Mouse (Mus musculus) left cerebral cortex, adult 18-20 months (tissue): ENCODE data around the gene Ap1g2. TPM values are rescaled to one million over a fixed set of nuclear protein-coding genes. Genes with fewer than 3 reads are reported as not detected.

Source experiments
- DNase-seq, 2 experiments: peaks; one replicate each; pipeline ENCODE4 v3.0.0; 2021 to 2022; ENCODE audit warnings: low spot score in 2 of 2, mixed read lengths in 1 of 2
- total RNA-seq, 2 experiments: library from RNA; stranded (reverse); gene quantifications; 2 replicates each; pipeline ENCODE4 v1.2.3; 2021

The Ap1g2 gene
- total RNA-seq, 2 experiments from 2014 or later = 9.5 to 10.2 TPM

DNA sequence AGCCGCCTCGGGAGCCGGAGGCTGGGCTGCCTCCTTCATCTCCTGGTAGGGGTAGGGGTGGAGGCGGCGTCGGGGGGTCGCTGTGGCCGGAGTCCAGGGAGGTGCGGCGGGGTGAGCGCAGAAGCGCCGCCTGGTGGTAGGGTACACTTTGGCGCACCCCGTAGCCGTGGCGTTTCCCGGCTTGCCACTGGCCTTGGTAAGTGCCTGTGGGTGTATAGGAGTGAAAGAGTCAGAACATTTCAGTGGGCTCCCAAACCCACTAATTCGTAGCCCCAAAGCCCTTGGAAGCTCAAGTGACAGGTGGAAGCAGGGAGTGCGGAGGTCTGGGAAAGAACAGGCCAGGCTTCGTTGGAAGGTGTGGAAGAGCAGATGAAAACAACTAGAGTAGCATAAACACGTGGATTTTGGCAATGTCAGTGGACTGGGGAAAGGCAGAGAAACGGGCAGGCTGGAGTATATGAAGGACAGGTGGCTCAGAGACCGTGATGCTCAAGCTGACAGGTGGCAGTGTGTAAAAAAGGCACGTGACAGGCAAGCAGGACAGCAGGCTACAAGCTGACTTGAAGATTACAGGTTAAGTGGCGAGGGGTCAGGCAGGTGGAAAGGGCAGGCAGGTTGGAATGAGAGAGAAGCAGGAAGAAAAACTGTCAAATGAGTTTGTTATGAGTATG lies 7.7 kb upstream of the Ap1g2 start:
- peak in 1 of 2 experiments; percentile 52 for DNase-seq

- DNase-seq = no peak
Observed at GRCm38 (mm10) chr14:55113351-55113974, 7.1 kb upstream of the Ap1g2 start.

- peak in 1 of 2 experiments; percentile 39 for DNase-seq
Observed at GRCm38 (mm10) chr14:55111720-55112119, 5.3 kb upstream of the Ap1g2 start.

- DNase-seq = no peak
Observed at GRCm38 (mm10) chr14:55110076-55110475, 3.7 kb upstream of the Ap1g2 start.

GRCm38 (mm10) chr14:55109048-55109873 lies 2.9 kb upstream of the Ap1g2 start:
- no peak for DNase-seq

DNA sequence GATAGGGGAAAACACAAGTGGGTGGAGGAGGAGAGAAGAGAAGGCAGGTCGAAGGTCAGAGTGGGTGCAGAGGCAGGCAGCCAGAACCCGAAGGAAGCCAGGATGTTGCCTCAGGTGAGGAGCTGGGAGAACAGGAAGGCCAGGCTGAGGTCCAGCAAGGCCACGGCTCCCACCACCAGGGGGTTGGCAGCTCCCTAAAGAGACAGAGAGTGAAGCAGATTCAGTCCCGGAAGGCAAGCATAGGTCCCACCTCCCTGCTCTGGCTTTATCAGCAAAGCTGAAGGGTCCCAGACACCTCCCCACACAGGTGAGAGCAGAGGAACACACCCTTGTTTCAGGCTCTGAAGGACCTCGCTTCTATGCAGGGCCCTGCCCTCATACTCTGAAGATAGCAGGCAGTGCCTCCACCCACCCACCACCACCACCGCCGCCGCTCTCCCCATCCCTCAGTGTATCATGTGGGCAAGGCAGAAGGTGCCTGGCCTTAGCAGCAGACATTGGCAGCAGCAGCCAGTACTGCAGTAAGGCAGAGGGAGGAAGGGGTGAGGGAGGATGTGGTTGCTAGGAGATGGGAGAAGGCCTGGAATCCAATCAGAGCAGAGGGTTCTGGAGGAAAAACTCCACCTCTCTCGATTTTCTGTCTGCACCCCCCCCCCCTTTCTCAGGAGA lies 1.9 kb upstream of the Ap1g2 start:
- peak; percentile 73 to 86 for DNase-seq

GRCm38 (mm10) chr14:55106990-55107389 lies 597 bp upstream of the Ap1g2 start:
- no peak for DNase-seq

DNA sequence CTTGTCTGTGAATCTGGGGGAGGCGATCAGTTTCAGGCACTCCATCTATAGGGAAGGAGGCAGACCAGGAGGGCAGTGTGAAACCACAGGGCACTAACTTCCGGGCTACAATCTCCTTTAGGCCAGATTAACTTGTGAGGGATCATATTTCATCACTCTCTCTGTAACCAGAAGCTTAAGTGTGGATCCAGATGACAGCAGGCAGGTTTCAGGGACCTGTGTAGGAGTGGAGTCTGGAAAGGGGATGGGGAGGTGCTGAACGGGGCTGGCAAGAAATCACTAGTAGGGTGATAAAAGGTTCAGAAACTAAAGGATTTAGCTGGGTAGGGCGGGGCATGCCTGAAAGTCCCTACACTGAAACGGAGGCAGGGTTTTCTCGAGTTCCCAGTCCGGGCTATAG lies 1.0 kb downstream of the Ap1g2 start:
- no peak for DNase-seq

DNA sequence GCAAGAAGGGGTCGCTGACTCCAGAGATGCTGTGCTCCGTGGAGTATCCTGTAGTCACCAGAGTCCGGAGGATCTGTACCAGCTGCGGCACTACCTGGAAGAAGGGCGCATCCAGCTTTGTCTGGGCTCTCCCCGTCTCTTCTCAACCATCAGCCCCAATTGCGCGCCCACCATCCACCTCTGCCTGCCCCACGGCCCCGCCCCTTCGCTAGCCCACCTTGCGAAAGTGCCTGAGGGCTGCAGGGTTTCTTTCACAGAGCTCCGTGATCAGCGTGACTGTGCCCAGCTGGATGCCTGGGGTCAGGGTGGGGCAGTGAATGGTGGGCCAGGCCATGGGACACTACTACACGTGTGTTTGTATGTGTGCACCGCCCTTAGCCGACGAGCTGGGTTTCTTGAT lies 2.0 kb downstream of the Ap1g2 start:
- DNase-seq = no peak

GRCm38 (mm10) chr14:55102253-55102785 lies 4.1 kb downstream of the Ap1g2 start:
- DNase-seq = no peak

DNA sequence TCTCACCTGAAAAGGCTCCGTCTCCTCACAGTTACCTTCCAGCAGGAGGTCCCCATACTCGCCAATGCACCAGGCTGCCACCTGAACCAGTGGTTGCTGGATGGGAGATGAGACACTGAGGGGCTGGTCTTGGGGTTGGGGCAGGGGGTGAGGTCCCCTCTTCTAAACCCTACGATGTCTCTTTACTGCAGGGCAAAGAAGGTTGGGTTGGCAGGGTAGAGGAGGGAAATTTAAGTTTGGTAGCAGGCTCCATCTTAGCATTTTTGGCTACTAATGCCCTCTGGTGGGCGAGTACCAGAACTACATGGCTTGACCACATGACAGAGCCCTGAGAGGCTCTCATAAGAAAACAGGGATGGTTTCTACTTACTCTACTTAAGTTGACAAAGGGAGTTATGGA lies 4.8 kb downstream of the Ap1g2 start:
- DNase-seq = peak in 1 of 2 experiments; percentile 71

- DNase-seq = no peak
Observed at GRCm38 (mm10) chr14:55098067-55098466, 8.3 kb downstream of the Ap1g2 start.

- DNase-seq = no peak
Observed at GRCm38 (mm10) chr14:55097646-55098045, 8.7 kb downstream of the Ap1g2 start.

GRCm38 (mm10) chr14:55096573-55097087 lies 9.8 kb downstream of the Ap1g2 start:
- no peak for DNase-seq

DNA sequence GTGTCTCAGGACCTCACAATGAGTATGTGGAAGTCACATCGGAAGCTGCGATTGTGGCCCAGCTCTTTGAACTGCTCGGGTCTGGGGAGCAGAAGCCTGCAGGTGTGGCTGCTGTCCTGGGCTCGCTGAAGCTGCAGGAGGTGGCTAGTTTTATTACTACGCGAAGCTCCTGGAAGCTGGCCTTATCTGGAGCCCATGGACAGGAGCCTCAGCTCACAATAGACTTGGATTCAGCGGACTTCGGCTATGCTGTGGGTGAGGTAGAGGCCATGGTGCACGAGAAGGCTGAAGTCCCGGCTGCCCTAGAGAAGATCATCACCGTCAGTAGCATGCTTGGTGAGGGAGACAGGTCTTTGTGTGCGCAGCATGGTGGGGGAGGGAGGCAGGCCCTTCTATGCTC lies 10.7 kb downstream of the Ap1g2 start:
- DNase-seq = no peak

GRCm38 (mm10) chr14:55095263-55095662 lies 11.1 kb downstream of the Ap1g2 start:
- no peak for DNase-seq

DNA sequence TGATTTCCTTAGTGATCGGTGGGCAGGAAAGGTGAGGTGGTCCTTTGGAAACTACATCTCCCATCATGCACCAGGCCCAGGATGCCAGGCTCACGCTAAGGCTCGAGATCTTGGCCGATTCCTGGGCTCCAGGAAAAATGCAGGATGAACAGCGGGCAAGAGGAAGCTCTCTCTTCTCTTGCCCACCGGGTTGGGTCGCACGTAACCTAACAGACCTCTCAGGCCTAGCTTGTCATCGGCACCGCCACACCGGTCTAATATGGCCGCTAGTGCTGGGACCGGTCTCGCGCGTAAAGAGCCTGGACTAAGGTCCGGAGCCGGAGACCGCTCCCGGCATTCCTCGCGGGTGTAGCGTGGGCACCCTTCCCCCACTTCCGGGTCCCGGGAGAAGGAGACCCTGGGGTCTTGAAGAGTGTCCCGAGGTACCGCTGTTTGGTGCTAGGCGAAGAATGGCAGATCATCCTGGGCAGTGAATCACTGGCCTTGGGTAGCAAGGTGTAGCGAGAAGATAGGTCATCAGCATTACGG lies 11.6 kb downstream of the Ap1g2 start, which contains the start of gene Thtpa:
Thtpa (plus strand) TSS at position 81 of the 528 bp plus-strand sequence.
- DNase-seq = peak; percentile 75 to 86

- DNase-seq = no peak
Observed at GRCm38 (mm10) chr14:55093927-55094326, 12.5 kb downstream of the Ap1g2 start.

DNA sequence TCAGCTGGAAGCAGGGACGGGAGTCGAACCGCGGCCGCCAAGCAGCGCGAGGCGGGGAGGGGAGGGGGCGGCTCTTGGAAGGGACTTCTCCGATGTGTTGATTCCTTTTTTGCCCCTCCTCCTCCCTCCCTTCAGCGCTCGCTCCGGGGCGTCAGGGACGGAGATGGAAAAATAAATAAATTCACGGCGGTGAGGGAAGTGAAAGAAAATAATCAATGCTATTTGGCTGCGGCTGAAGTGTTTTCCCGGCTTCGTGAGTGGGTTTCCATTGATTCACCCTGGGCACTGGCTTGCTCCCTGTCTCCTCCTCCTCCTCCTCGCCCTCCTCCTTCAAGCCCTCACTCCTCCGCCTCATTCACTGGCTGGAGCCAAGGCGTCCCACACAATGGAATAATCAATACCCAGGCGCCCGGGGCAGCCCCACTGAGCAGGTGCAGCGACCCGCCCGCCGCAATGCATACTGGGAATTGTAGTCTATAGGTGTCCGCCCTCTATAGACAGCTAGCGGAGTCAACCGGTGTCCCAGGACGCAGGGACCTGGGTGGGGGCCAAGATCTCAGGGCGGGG lies 14.3 kb downstream of the Ap1g2 start, which contains the start of gene Zfhx2:
Zfhx2 (minus strand) TSS at position 314 of the 567 bp plus-strand sequence.
- DNase-seq = peak; percentile 96 to 97

DNA sequence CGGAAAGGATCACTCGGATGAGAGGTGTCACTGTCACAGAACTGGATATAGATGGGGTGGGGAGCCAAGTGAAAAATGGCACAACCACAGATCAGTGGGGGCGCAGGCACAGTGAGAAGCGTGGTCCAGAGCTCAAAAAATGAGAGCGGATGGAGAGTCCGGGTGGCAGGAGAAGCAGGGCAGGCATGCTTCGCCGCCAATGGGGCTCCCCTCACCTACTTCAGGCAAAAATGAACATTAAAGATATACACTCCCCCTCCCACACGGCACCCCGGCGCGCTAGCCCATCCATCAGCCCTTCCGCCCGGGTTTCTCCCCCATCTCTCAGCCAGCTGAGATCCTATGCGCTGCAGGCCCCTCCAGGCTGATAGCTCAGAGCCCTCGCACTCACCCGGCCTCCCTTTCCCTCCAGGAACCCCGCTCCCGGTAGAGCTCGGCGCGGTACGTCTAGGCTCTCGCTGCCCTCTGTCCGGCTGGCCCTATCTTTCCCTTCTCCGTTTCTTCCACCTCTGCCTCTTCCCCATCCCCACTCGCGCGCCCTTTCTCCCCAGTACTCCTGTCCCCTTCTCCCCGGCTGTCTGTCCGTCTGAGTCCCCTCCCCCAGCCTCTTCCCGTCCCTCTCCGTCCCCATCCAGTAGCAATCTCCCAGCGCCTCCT lies 15.1 kb downstream of the Ap1g2 start:
- DNase-seq = no peak
